Comparison of ENCODE assay signal across 13 mouse cellular contexts in genomic region chr3:100705128-100705667, GRCm38 (mm10). TPM values are rescaled to one million over a fixed set of nuclear protein-coding genes. Genes with fewer than 3 reads are reported as not detected.
A peak's percentile ranks its signal among the peaks of the same experiment; 100 is the strongest.
DNase-seq lines count a peak whose midpoint lies in the region; ATAC-seq and TF ChIP-seq lines count a peak whose summit lies in the region.
"Had no signal": no experiment of that assay in that cellular context is flagged by ENCODE, and none has a peak within 500 bp of the region (broad histone marks: within the 10 kb centered on the region; RNA-seq: fewer than 3 reads in every experiment).

No protein-coding gene starts in this region.

- H3K9me3 ChIP-seq in kidney, postnatal 0 days (replicated peaks; ENCODE audit: low read length) = no peaks in the 10 kb centered on the region
- no peaks in the 10 kb centered on the region for H3K9me3 ChIP-seq in limb, embryonic 10.5 days (replicated peaks)
- H3K9me3 ChIP-seq: embryonic facial prominence, embryonic 10.5 days; limb, embryonic 15.5 days had no signal

- 0 out of 2 replicates have a peak, but pooled peaks cover 14% of the 10 kb centered on the region for H3K4me1 ChIP-seq in kidney, postnatal 0 days (replicated peaks; ENCODE audit: insufficient read depth, low read length)
- peaks cover 38% of the 10 kb centered on the region for H3K4me1 ChIP-seq in limb, embryonic 10.5 days

- DNase-seq in kidney, postnatal 0 days (ENCODE audit: low spot score) = peak; percentile 67
- DNase-seq in kidney, postnatal 36 days = no peak
- DNase-seq in spleen, postnatal 36 days (ENCODE audit: low spot score in 2 of 2) = peak; percentile 57 to 58
- no peak for DNase-seq in spleen, postnatal 14 days (ENCODE audit: low spot score in 2 of 2)
- DNase-seq in limb, embryonic 10.5 days (ENCODE audit: low spot score) = no peak
- peak; percentile 54 for DNase-seq in splenic B cell, adult 2 months (ENCODE audit: low read depth, low spot score)
- no peak for DNase-seq in testis, postnatal 14 days (ENCODE audit: low spot score)
- DNase-seq: adrenal gland, postnatal 25 days; cerebellum, adult 18-20 months; gastrocnemius, postnatal 10 days had no signal

- 35% methylated on average over 11 of the region's 11 CpGs for WGBS in kidney, postnatal 0 days
- 78% methylated on average over 11 of the region's 11 CpGs for whole genome bisulfite sequencing in limb, embryonic 10.5 days

- no peaks in the 10 kb centered on the region for H3K27me3 ChIP-seq in kidney, postnatal 0 days (ENCODE audit: insufficient read depth, low read length)
- no peaks in the 10 kb centered on the region for H3K27me3 ChIP-seq in limb, embryonic 10.5 days (ENCODE audit: low read depth, poor library complexity, severe bottlenecking)
- no peaks in the 10 kb centered on the region for H3K27me3 ChIP-seq in splenic B cell, adult 2 months (ENCODE audit: control insufficient read depth, insufficient read depth, low read length, poor library complexity, severe bottlenecking)
- H3K27me3 ChIP-seq: limb, embryonic 15.5 days had no signal

- H3K36me3 ChIP-seq in kidney, postnatal 0 days (ENCODE audit: insufficient read depth, low read length) = no peaks in the 10 kb centered on the region
- H3K36me3 ChIP-seq in limb, embryonic 10.5 days = no peaks in the 10 kb centered on the region
- no peaks in the 10 kb centered on the region for H3K36me3 ChIP-seq in splenic B cell, adult 2 months (ENCODE audit: control insufficient read depth, insufficient read depth, low read length, poor library complexity, severe bottlenecking)
- H3K36me3 ChIP-seq: embryonic facial prominence, embryonic 10.5 days; limb, embryonic 15.5 days had no signal

- no peak overlapping the region for H3K4me3 ChIP-seq in kidney, postnatal 0 days (replicated peaks; ENCODE audit: low read depth, low read length)
- no peak overlapping the region for H3K4me3 ChIP-seq in limb, embryonic 10.5 days
- H3K4me3 ChIP-seq: embryonic facial prominence, embryonic 10.5 days; limb, embryonic 15.5 days had no signal

- peak; percentile 65; the same call in 1 of the 2 replicates for ATAC-seq in kidney, postnatal 0 days (replicated peaks; ENCODE audit: low FRiP score, low read depth)
- ATAC-seq: lung, postnatal 0 days had no signal

- TF ChIP-seq CTCF in kidney, postnatal 0 days (IDR thresholded peaks at IDR 0.05; ENCODE audit: low read depth) = no peak

- H3K4me2 ChIP-seq in kidney, postnatal 0 days (ENCODE audit: low read length) = peak overlapping the region; percentile 10; the same call in 1 of the 2 replicates
- H3K4me2 ChIP-seq: limb, embryonic 15.5 days had no signal

- H3K27ac ChIP-seq in kidney, postnatal 0 days = peak overlapping the region; percentile 31; the same call in 1 of the 2 replicates
- peak overlapping the region; percentile 32; the same call in 1 of the 2 replicates for H3K27ac ChIP-seq in limb, embryonic 10.5 days
- H3K27ac ChIP-seq: embryonic facial prominence, embryonic 10.5 days; limb, embryonic 15.5 days had no signal

- no peak overlapping the region for H3K9ac ChIP-seq in kidney, postnatal 0 days (ENCODE audit: low read depth, low read length)
- H3K9ac ChIP-seq: limb, embryonic 15.5 days had no signal

RNA-seq across cellular contexts. Expression of gene Man1a2, which starts 19.9 kb away (rescaled TPM):
- 89.7 and 93.2 TPM in 2 replicates for polyA plus RNA-seq in kidney, postnatal 0 days (2015; fragmentation: Nextera tagmentation; extraction: Ambion mirVana)
- 67.1 and 74.9 TPM in 2 replicates for polyA plus RNA-seq in limb, embryonic 10.5 days (2016; fragmentation: Nextera tagmentation; extraction: Ambion mirVana)

Comparison
In these comparisons a context has a peak if more than half of its experiments do, and no peak if none do; other contexts are left out.
1. DNase-seq: peak in kidney, postnatal 0 days (single experiment), spleen, postnatal 36 days (2 of 2) and splenic B cell, adult 2 months (single experiment); none in kidney, postnatal 36 days (0 of 2), spleen, postnatal 14 days (0 of 2), limb, embryonic 10.5 days (single experiment) and testis, postnatal 14 days (single experiment).